Comparison of ENCODE assay signal across 8 mouse cellular contexts in the genomic region with DNA sequence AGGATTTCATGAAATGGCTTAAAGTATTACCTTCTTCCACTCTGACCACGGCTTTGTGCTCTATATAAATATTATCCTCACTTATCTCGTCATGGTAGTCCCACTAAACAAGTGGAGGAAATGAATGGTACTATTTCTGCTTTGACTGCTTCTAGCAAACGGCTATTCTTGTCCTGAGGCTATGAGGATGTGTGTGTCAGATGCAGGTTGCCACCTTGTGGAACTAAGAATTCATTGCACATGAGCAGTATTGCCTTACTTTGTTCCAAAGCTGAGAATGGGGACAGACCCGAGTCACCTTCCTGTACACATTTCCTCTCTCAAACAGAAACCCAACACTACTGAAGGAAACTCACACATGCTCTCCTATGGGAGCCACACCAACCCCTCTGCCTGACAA.
DNase-seq lines count a peak whose midpoint lies in the region; ATAC-seq and TF ChIP-seq lines count a peak whose summit lies in the region.

No protein-coding gene starts in this region.

- peak; percentile 78 for ATAC-seq in forebrain, embryonic 12.5 days (ENCODE audit: low FRiP score)
- ATAC-seq in kidney, postnatal 0 days (replicated peaks; ENCODE audit: low FRiP score, low read depth) = 0 out of 2 replicates have a peak, but pooled peaks have one; percentile 65

- H3K9ac ChIP-seq in forebrain, embryonic 12.5 days = no peak overlapping the region
- no peak overlapping the region for H3K9ac ChIP-seq in kidney, postnatal 0 days (ENCODE audit: low read depth, low read length)

- H3K27me3 ChIP-seq in heart, embryonic 10.5 days (ENCODE audit: insufficient read depth, poor library complexity, severe bottlenecking) = no peaks in the 10 kb centered on the region
- H3K27me3 ChIP-seq in forebrain, embryonic 12.5 days = no peaks in the 10 kb centered on the region
- no peaks in the 10 kb centered on the region for H3K27me3 ChIP-seq in kidney, postnatal 0 days (ENCODE audit: insufficient read depth, low read length)

- H3K9me3 ChIP-seq in heart, embryonic 10.5 days = no peaks in the 10 kb centered on the region
- H3K9me3 ChIP-seq in forebrain, embryonic 12.5 days = no peaks in the 10 kb centered on the region
- no peaks in the 10 kb centered on the region for H3K9me3 ChIP-seq in kidney, postnatal 0 days (replicated peaks; ENCODE audit: low read length)

- H3K4me2 ChIP-seq in forebrain, embryonic 12.5 days = no peak overlapping the region
- H3K4me2 ChIP-seq in kidney, postnatal 0 days (ENCODE audit: low read length) = no peak overlapping the region

- H3K4me3 ChIP-seq in heart, embryonic 10.5 days = no peak overlapping the region
- H3K4me3 ChIP-seq in forebrain, embryonic 12.5 days (replicated peaks) = no peak overlapping the region
- no peak overlapping the region for H3K4me3 ChIP-seq in kidney, postnatal 0 days (replicated peaks; ENCODE audit: low read depth, low read length)

- TF ChIP-seq CTCF in kidney, postnatal 0 days (IDR thresholded peaks at IDR 0.05; ENCODE audit: low read depth) = peak; percentile 93

- no peak overlapping the region for H3K27ac ChIP-seq in heart, embryonic 10.5 days
- H3K27ac ChIP-seq in forebrain, embryonic 12.5 days = no peak overlapping the region
- no peak overlapping the region for H3K27ac ChIP-seq in kidney, postnatal 0 days

- H3K36me3 ChIP-seq in heart, embryonic 10.5 days = no peaks in the 10 kb centered on the region
- no peaks in the 10 kb centered on the region for H3K36me3 ChIP-seq in forebrain, embryonic 12.5 days (replicated peaks)
- no peaks in the 10 kb centered on the region for H3K36me3 ChIP-seq in kidney, postnatal 0 days (ENCODE audit: insufficient read depth, low read length)

- peak; percentile 13 to 32 for DNase-seq in heart, adult 18-20 months
- DNase-seq in heart, embryonic 10.5 days (ENCODE audit: low spot score) = no peak
- DNase-seq in 3T3-L1 (ENCODE audit: low read depth, low spot score) = peak; percentile 64
- DNase-seq in Muller cell, postnatal 12 days (ENCODE audit: inconsistent ontology term) = peak; percentile 52
- DNase-seq in kidney, postnatal 0 days (ENCODE audit: low spot score) = peak; percentile 87
- DNase-seq in naive thymus-derived CD4-positive, alpha-beta T cell, adult 2 months (ENCODE audit: low read depth) = peak; percentile 32
- DNase-seq in urinary bladder, postnatal 4 days (ENCODE audit: low spot score in 2 of 2) = no peak

- H3K4me1 ChIP-seq in heart, embryonic 10.5 days = no peaks in the 10 kb centered on the region
- H3K4me1 ChIP-seq in forebrain, embryonic 12.5 days = no peaks in the 10 kb centered on the region
- H3K4me1 ChIP-seq in kidney, postnatal 0 days (replicated peaks; ENCODE audit: insufficient read depth, low read length) = no peaks in the 10 kb centered on the region

- 15% methylated on average over 4 of the region's 4 CpGs for WGBS in heart, embryonic 10.5 days
- WGBS in forebrain, embryonic 12.5 days = 22% methylated on average over 4 of the region's 4 CpGs
- 9% methylated on average over 4 of the region's 4 CpGs for WGBS in kidney, postnatal 0 days

Comparison
In these comparisons a context has a peak if more than half of its experiments do, and no peak if none do; other contexts are left out.
1. DNase-seq: peak in heart, adult 18-20 months (2 of 2), 3T3-L1 (single experiment), Muller cell, postnatal 12 days (single experiment), kidney, postnatal 0 days (single experiment) and naive thymus-derived CD4-positive, alpha-beta T cell, adult 2 months (single experiment); none in heart, embryonic 10.5 days (single experiment) and urinary bladder, postnatal 4 days (0 of 2).